Mouse (Mus musculus) stomach, embryonic 14.5 days (tissue): ENCODE data around the gene Nol11. TPM values are rescaled to one million over a fixed set of nuclear protein-coding genes. Genes with fewer than 3 reads are reported as not detected.

Experiments
- polyA plus RNA-seq: library from polyadenylated mRNA; unstranded; fragments of >200 nt; fragmentation: Nextera tagmentation; extraction: Ambion mirVana; gene quantifications from 2 replicates; pipeline ENCODE4 v1.2.1, GENCODE M21; 2014

Nol11 gene
- polyA plus RNA-seq, 1 experiment from 2014 or later = 51.7 TPM

Other genes starting within 250 kb of the Nol11 start
- 369 and 383 TPM in 2 replicates for gene Kpna2, start 189.8 kb downstream of the Nol11 start, polyA plus RNA-seq
- 2.5 and 2.6 TPM in 2 replicates for gene 1810010H24Rik, start 163.7 kb downstream of the Nol11 start, polyA plus RNA-seq
- gene Bptf, start 57.3 kb downstream of the Nol11 start, polyA plus RNA-seq = 43.9 and 57.0 TPM in 2 replicates